Mouse (Mus musculus) liver, embryonic 11.5 days (tissue): ENCODE results near the gene BC030867. TPM values are rescaled to one million over a fixed set of nuclear protein-coding genes. Genes with fewer than 3 reads are reported as not detected.

Source experiments
- microRNA-seq: library from miRNA; unstranded; fragments of <30 nt; microRNA quantifications from one replicate; pipeline ENCODE4, GENCODE M21; 2017; ENCODE audit warnings: borderline number of aligned reads
- polyA plus RNA-seq: library from polyadenylated mRNA; unstranded; fragments of >200 nt; fragmentation: Nextera tagmentation; extraction: Ambion mirVana; gene quantifications from 2 replicates; pipeline ENCODE4 v1.2.1, GENCODE M21; 2014

The BC030867 gene
- polyA plus RNA-seq, 1 experiment from 2014 or later = 28.2 TPM

Small RNA genes within 50 kb of the gene (microRNA-seq; reads per million reads assigned to microRNA genes)
- gene Mir8101 = not detected

Other genes with a start within 250 kb of the BC030867 start
- 2.6 and 3.2 TPM in 2 replicates for gene Mpp3, start 220.4 kb upstream of the BC030867 start, polyA plus RNA-seq
- gene Cd300lg, start 207.4 kb upstream of the BC030867 start, polyA plus RNA-seq = 0.27 and 0.66 TPM in 2 replicates
- 12.1 and 12.8 TPM in 2 replicates for gene Mpp2, start 160.4 kb upstream of the BC030867 start, polyA plus RNA-seq
- not detected in 2 replicates for gene Ppy, start 147.6 kb upstream of the BC030867 start, polyA plus RNA-seq
- 1.0 and 2.4 TPM in 2 replicates for gene Pyy, start 141.1 kb upstream of the BC030867 start, polyA plus RNA-seq
- gene Nags, start 103.4 kb upstream of the BC030867 start, polyA plus RNA-seq = 4.9 and 5.1 TPM in 2 replicates
- 25.7 and 26.0 TPM in 2 replicates for gene Tmem101, start 92.5 kb upstream of the BC030867 start, polyA plus RNA-seq
- 80.1 and 83.2 TPM in 2 replicates for gene Lsm12, start 63.6 kb upstream of the BC030867 start, polyA plus RNA-seq
- gene G6pc3, start 59.3 kb upstream of the BC030867 start, polyA plus RNA-seq = 38.8 and 39.5 TPM in 2 replicates
- 23.8 and 26.0 TPM in 2 replicates for gene Hdac5, start 18.7 kb upstream of the BC030867 start, polyA plus RNA-seq
- gene Asb16, start 19.9 kb downstream of the BC030867 start, polyA plus RNA-seq = 0.05 and 0.12 TPM in 2 replicates
- 41.6 and 44.8 TPM in 2 replicates for gene Tmub2, start 36.0 kb downstream of the BC030867 start, polyA plus RNA-seq
- 11.4 and 14.7 TPM in 2 replicates for gene Atxn7l3, start 47.7 kb downstream of the BC030867 start, polyA plus RNA-seq
- 104 and 108 TPM in 2 replicates for gene Ubtf, start 70.9 kb downstream of the BC030867 start, polyA plus RNA-seq
- gene Slc4a1, start 117.3 kb downstream of the BC030867 start, polyA plus RNA-seq = 191 and 229 TPM in 2 replicates
- gene Rundc3a, start 144.5 kb downstream of the BC030867 start, polyA plus RNA-seq = 1.8 and 2.6 TPM in 2 replicates
- 282 and 283 TPM in 2 replicates for gene Slc25a39, start 159.1 kb downstream of the BC030867 start, polyA plus RNA-seq
- gene Grn, start 181.4 kb downstream of the BC030867 start, polyA plus RNA-seq = 68.1 and 69.5 TPM in 2 replicates
- gene Fam171a2, start 198.8 kb downstream of the BC030867 start, polyA plus RNA-seq = 1.8 and 2.0 TPM in 2 replicates
- 76.2 and 80.3 TPM in 2 replicates for gene Itga2b, start 221.2 kb downstream of the BC030867 start, polyA plus RNA-seq